Mouse (Mus musculus) ES-E14 (cell line): ENCODE data around the gene Nfasc.

Experiments used
- CHD2 ChIP-seq: IDR thresholded peaks from 2 replicates; pipeline ENCODE4 v1.6.1; 2014; ENCODE audit warnings: mild to moderate bottlenecking, low read depth, low read length, inconsistent platforms
- MAFK ChIP-seq: IDR thresholded peaks from 2 replicates; pipeline ENCODE4 v1.6.1; 2014; ENCODE audit warnings: mild to moderate bottlenecking, low read depth, low read length, inconsistent platforms; ENCODE audit not compliant: insufficient read depth
- ZC3H11A ChIP-seq: IDR thresholded peaks from 2 replicates; pipeline ENCODE4 v1.6.1; 2012; ENCODE audit warnings: low read depth, mild to moderate bottlenecking, inconsistent platforms, low read length, borderline replicate concordance
- ZNF384 ChIP-seq: IDR thresholded peaks from 2 replicates; pipeline ENCODE4 v1.6.1; 2012; ENCODE audit warnings: low read depth, low read length, inconsistent platforms

DNA sequence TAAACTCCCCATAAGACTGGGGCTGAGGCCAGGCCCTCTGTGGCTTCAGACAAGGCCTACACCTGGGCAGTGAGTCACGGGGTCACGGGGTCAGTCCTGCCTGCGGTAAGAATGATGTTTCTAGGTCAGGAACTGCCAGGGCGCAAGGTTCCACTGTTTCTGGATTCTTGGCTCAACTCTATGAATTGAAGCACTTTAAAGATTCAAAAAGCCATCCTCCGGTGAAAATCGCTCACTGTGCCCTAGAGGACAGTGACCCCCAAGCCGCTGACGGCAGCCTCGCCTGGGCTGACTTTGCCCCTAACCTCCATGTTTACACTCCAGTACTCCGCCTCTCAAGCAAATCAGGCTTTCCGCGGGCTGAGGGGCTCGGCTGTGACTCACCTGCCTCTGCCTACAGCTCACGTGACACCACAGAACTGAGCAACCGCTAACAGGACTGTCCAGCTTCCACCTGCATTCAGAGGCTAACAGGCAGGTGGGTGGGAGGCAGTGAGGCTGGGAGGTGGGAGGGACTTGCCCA, 154.9 kb downstream of the Nfasc start:
- TF ChIP-seq ZNF384 = no peak
- no peak for TF ChIP-seq MAFK
- no peak for TF ChIP-seq ZC3H11A
- TF ChIP-seq CHD2 = no peak
